Mouse (Mus musculus): ENCODE data around the gene Ttc16.

The Ttc16 gene

DNA sequence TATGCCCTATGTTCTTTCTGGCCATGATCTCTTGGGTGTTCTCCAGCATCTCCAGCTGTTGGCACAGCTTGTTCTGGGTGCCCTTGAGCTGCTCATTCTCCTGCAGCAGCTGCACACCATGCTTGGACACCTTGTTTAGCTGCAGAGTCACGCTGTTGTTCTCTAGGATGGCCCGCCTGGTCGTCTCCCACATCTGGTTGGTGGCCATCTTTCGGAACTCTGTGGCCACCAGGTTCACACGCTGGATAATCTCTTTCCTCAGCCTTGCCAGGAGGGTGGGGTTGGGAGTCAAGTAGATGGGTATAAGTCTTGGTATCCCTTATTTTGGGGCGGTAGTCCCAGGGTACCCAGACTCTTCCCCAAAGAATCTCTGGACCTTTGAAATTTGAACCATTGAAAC, 4.3 kb upstream of the Ttc16 start:
- no peak for DNase-seq (ENCODE audit: low spot score)

DNA sequence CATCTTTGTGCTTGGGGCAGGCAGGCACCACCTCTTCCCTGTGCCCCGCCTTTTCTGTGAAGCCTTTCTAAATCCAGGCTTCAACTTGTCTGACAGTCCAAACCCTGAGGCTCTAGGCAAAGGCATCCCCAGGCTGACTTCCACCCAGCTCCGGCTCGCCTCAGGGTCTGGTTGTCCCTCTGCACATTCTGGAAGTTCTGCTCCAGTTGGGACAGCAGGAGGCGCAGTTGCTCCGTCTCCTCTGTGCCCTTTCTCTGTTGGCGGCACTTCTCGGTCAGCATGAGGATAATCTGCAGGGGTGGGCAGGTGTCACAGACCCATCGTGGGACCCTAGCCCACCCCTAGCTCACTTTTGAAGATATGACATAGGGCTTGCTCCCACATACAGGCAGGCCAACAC, 3.7 kb upstream of the Ttc16 start:
- no peak for DNase-seq (ENCODE audit: low spot score)

DNA sequence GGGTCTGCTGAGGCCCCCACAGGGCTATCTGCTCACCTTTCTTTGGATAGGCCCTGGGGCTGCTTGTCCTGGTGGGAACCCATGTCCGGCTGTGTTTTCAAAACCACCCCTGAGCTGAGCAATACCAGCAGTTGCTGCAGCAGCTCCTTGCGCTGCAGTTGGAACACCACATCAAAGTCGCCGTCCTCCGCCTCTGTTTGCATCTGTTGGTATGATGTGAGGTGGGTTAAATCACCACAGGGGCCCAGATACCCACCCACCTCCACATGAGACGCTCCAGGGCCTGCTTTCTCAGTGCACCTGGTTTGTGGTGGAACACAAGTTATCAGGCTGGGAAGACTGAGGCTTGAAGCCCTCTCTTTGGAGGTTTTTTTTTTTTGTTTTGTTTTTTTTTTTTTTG, 2.6 kb upstream of the Ttc16 start:
- no peak for DNase-seq (ENCODE audit: low spot score)

- DNase-seq (ENCODE audit: low spot score) = no peak
These were observed 759 bp upstream of the Ttc16 start for GRCm38 (mm10) chr2:32776192-32776591.

GRCm38 (mm10) chr2:32772626-32773279, 2.7 kb downstream of the Ttc16 start:
- no peak for DNase-seq (ENCODE audit: low spot score)

GRCm38 (mm10) chr2:32771886-32772285, 3.5 kb downstream of the Ttc16 start:
- no peak for DNase-seq (ENCODE audit: low spot score)

DNA sequence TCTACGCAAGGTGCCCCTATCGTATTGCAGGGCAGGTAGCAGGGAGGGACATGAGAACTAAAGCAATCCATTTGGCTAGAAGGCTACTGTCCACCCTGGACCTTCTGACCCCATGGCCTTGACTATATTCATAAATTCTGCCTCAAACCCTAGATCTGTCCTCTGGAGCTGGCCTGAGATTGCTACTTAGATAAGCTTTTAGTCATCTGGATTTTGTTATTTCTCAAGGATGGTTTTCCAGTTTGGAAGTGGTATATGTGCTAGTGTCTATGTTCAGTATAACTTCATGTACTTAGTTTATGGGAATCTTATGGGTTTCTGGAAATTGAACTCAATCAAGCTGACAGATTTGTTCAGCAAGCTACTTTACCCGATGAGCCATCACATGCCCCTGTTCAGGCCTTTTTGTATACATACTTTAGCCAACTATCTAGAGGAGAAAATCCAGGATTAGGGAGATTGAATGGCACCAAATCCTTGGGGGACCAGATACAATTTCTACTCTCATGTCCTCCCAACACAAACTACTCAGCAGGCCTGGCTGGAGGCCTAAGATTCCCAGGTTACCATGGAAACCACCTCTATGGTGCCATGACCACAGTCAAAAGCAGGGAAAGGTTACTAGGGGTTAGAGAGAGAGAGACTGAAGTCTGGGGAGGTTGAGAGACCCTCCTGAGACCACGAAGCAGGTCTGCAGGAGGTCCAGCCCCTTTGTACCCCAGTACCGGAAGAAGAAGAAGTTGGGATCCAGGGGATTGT, 5.9 kb downstream of the Ttc16 start:
- DNase-seq (ENCODE audit: low spot score) = no peak

DNA sequence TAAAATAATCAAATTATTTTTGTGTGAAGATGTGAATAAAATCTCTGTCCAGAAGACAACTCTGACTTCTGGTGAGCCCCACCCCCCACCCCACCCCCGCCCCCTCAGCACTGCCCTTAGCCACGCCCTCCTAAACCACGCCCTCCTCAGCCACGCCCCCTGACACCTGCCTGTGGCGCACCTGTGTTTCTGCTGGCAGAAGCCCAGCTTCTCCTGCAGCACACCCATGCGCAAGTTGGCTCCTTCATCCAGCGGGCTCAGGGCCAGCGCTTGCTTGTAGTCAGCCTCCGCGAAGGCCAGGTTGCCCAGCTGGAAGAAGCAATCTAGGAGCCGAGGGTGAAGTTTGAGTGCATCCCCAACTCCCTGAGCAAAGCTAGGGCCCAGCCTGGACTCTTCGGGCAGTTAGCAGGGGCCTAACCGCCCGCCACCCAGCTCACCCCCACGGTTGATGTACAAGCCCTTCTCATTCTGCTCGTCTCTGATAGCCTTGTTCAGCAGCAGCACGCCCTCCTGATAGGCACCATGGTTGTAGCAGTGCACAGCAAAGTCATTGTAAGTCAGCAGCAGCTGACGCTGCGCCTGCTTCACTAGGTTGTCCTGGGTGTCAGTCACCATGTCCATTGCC, 6.7 kb downstream of the Ttc16 start:
- DNase-seq (ENCODE audit: low spot score) = no peak

- DNase-seq (ENCODE audit: low spot score) = no peak
These were observed 8.2 kb downstream of the Ttc16 start for GRCm38 (mm10) chr2:32767241-32767640.

- no peak for DNase-seq (ENCODE audit: low spot score)
These were observed 12.1 kb downstream of the Ttc16 start for GRCm38 (mm10) chr2:32763353-32763752.

- no peak for DNase-seq (ENCODE audit: low spot score)
These were observed 13.6 kb downstream of the Ttc16 start for GRCm38 (mm10) chr2:32761859-32762258.

- no peak for DNase-seq (ENCODE audit: low spot score)
These were observed 14.1 kb downstream of the Ttc16 start for GRCm38 (mm10) chr2:32761361-32761760.

DNA sequence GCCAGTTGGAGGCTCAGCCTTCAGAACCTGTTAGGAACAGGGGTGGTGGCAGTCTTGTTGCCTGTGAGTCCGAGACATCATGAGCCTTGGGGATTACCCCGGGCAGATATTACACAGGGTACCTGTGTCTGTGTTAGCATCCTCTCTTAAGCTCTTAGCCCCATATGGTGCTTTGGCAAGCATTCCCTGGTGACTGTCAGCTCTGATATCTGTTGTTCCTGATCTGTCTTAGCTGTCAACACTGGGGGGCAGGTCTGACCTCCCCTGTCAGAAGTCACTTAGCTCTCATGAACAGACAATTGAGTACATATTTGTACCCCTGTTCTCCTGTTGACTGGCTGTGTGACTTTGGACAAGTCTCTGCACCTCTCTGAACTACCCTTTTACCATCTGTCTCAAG, 16.4 kb downstream of the Ttc16 start:
- DNase-seq (ENCODE audit: low spot score) = no peak

DNA sequence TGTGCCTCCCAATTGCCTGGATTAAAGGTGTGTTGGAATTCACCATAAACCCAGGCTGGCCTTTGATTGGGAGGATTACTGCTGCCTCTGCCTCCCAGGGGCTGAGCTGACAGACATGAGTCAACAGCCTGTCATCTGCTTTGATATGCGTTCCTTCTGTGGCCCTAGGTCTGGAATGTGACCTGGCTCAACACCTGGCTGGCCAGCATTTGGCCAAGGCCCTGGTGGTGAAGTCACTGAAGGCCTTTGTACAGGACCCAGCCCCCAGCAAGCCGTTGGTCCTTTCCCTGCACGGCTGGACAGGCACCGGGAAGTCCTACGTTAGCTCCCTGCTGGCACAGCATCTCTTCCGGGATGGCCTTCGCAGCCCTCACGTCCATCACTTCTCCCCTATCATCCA, 16.9 kb downstream of the Ttc16 start:
- DNase-seq (ENCODE audit: low spot score) = no peak

DNA sequence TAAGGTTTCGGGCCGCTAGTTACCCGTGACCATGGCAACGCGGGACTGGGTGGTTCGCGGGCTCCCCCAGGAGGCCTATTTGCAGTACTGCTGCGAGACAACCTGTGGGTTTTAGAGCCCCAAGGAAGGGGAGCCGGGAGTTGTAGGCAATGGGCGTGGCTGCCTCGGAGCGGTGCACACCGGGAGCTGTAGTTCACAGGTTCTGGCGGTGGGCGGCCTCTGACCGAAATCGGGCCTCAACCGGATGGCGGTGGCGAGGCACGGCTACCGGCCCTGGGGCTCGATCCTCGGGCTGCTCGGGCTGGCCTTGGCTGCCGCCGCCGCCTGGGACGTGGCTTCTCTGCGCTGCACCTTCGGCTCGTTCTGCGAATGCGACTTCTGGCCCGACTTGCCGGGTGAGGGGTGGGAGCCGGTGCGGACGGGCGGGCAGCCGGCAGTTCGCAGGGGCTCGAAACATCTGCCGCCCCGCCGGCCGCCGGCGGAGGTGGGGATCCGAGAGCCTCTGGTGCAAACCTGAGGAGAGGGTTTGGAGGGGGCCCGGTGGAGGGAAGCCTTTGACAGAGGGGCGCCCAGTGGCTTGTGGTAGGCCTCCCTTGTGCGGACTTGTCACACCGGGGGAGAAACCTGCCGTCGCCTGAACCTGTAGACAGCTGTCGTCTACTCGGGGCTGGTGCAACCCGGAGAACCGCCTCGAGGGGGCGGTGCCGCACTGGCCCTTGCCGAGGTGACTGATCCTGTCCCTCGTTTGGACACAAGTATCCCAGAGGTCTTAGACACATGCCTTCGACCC, 18.2 kb downstream of the Ttc16 start, which contains the start of gene Tor2a:
Gene Tor2a, plus strand, starts transcription at position 179 of the 790 bp plus-strand sequence.
- DNase-seq (ENCODE audit: low spot score) = peak; percentile 96

GRCm38 (mm10) chr2:32756674-32757055, 18.8 kb downstream of the Ttc16 start:
- no peak for DNase-seq (ENCODE audit: low spot score)

GRCm38 (mm10) chr2:32752181-32752580, 23.3 kb downstream of the Ttc16 start:
- no peak for DNase-seq (ENCODE audit: low spot score)

DNA sequence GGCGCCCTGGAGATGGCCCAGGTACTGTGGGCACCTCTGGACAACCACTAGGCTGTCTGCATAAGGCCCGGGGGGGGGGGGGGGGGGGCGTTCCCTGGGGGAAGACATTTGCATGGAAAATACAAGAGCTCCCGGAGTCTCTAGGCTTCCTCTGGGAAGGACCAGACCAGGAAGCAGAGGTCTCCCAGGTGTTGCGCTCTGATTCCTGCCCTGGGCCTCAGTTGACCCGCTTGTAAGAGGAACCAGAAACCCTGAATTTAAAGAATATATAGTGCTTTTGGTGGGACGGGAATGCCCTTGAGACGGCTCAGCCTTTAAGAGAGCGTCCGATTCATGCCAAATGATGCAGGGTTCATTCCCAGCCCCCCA, 23.8 kb downstream of the Ttc16 start:
- no peak for DNase-seq (ENCODE audit: low spot score)

GRCm38 (mm10) chr2:32750887-32751664, 24.4 kb downstream of the Ttc16 start:
- no peak for DNase-seq (ENCODE audit: low spot score)

- no peak for DNase-seq (ENCODE audit: low spot score)
These were observed 25.2 kb downstream of the Ttc16 start for GRCm38 (mm10) chr2:32750199-32750598.

- DNase-seq (ENCODE audit: low spot score) = no peak
These were observed 26.4 kb downstream of the Ttc16 start for GRCm38 (mm10) chr2:32749082-32749481.
